Mouse (Mus musculus): Measurements from ENCODE around the gene Trmt44. TPM values are rescaled to one million over a fixed set of nuclear protein-coding genes. Genes with fewer than 3 reads are reported as not detected.

The Trmt44 gene
- total RNA-seq (2023) = 10 to 100 TPM; 12.2 to 15.6 TPM

DNA sequence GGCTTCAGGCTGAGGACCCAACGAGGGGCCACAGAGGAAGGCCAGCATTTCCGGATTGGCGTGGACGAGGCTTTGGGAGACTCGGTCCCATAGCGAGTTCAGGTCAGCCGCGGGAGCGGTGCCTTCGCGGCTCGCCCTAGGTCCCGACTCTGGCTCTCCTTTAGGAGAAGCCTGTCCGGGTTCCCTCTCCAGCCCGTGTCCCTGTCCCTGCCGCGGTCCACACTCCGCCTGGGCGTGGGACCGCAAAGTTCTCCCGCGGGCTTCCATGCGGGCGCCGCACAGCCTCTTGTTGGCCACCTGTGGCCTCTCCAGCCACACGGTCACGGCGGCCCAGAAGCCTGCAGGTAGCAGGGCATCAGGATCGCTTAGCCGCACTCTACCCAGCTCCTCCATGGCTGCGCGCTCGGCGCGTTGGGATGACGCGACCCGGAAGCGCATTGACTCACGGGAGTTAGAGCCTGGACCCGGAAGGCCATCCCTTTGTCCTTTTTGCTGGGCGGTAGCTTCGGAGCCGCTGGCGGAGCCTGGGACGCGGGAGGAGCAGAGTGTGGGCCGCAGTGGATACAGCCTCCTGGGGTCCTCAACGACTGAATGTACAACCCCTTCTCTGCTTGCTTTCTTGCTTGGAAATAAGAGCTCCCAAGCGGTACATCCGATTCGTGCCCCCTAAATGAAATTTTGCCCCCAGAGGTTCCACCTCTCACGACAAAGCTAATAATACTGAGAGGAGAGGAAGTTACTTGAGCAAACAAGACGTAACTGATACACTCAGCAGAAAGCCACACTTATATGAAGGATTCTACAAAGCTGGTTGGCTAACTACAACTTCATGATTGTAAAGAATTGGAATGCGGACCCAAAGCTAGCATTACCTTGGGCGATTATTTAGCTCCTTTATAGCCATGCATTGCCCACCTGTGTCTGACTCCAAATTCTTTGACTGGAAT, at the start of gene Trmt44:
Trmt44 (minus strand) TSS at position 418 of the 947 bp plus-strand sequence.

DNA sequence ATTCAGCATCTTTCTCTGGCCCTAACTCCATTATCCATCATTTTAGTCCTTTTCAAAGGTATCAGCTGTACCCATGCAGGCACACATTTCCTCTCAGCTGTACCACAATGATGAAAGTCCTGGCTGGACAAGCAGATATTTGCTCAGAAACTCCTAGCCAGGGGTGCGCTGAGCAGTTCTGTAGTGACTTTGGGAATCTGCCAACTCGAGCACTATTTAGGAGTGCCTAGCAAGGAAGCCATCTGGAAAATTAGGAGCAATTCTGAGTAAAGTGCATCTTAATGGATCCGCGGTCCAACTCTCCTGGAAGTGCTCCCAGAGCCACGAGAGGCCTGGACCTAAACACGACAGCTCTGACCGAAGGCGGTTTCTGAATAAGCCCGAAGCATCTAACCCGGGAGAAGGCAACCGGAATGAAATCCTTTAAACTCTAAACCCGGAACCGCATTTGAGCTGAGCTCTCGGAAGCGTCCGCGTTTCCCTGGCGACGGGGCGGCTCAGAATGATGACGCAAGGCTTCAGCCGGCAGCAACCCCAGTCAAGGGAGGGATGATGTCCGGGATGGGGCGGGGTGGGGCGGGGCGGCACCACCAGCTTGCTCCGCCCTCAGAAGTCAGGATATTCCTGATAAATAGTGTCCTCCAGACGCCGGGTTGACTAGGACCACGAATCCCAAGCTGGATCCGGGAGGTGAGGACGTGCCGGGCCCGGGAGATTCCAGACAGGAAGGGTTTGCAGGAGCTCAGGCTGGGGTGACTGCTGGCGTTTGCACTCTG, 7.8 kb upstream of the Trmt44 start, which contains the start of gene Acox3:
Acox3 (plus strand) TSS at position 596 of the 776 bp plus-strand sequence.

GRCm38 (mm10) chr5:35525469-35526123, 49.3 kb downstream of the Trmt44 start, which contains the start of gene Cpz:
Gene Cpz (minus strand): TSS chr5:35525698.

Other genes with a start within 250 kb of the Trmt44 start
- not detected for gene Hmx1, start 186.0 kb downstream of the Trmt44 start, total RNA-seq (2023)
- not detected for gene Cpz, start 49.4 kb downstream of the Trmt44 start, total RNA-seq (2023)
- 100 to 1,000 TPM; 154 to 163 TPM for gene Acox3, start 8.0 kb upstream of the Trmt44 start, total RNA-seq (2023)
- not detected for gene Htra3, start 104.7 kb upstream of the Trmt44 start, total RNA-seq (2023)
- gene Sh3tc1, start 164.9 kb upstream of the Trmt44 start, total RNA-seq (2023) = 10 to 100 TPM; 26.3 to 26.5 TPM
- under 1 TPM; 0.20 to 0.21 TPM for gene Ablim2, start 182.8 kb upstream of the Trmt44 start, total RNA-seq (2023)